Mouse (Mus musculus) liver, embryonic 13.5 days (tissue): ENCODE results near the gene Krtap8-1. TPM values are rescaled to one million over a fixed set of nuclear protein-coding genes. Genes with fewer than 3 reads are reported as not detected.

Experiments used
- ATAC-seq: fragments of 200-750 bp; cut with Nextera tagmentation; 2 replicates; pipeline ENCODE4 v1.8.0; 2017; ENCODE audit warnings: low read depth, mild to moderate bottlenecking, moderate number of reproducible peaks, moderate library complexity
- DNase-seq: peaks from one replicate; pipeline ENCODE4 v3.0.0; 2022
- H3K27ac ChIP-seq: fragments of 300-500 bp; sonication (generic); 2 replicates; pipeline ENCODE4 v1.5.1; 2015; ENCODE audit warnings: moderate library complexity, mild to moderate bottlenecking, inconsistent platforms
- H3K27me3 ChIP-seq: fragments of 300-500 bp; sonication (generic); 2 replicates; pipeline ENCODE4 v1.6.1; 2015; ENCODE audit warnings: mild to moderate bottlenecking, inconsistent platforms
- H3K36me3 ChIP-seq: fragments of 300-500 bp; sonication (generic); 2 replicates; pipeline ENCODE4 v1.6.1; 2015; ENCODE audit warnings: mild to moderate bottlenecking, inconsistent platforms
- H3K4me1 ChIP-seq: fragments of 300-500 bp; sonication (generic); replicated peaks from 2 replicates; pipeline ENCODE4 v1.6.1; 2015; ENCODE audit warnings: inconsistent platforms
- H3K4me2 ChIP-seq: fragments of 300-500 bp; sonication (generic); 2 replicates; pipeline ENCODE4 v1.6.1; 2015; ENCODE audit warnings: inconsistent platforms, mild to moderate bottlenecking, moderate library complexity
- H3K4me3 ChIP-seq: fragments of 300-500 bp; sonication (generic); replicated peaks from 2 replicates; pipeline ENCODE4 v1.5.1; 2015; ENCODE audit warnings: mild to moderate bottlenecking, inconsistent platforms
- H3K9ac ChIP-seq: fragments of 300-500 bp; sonication (generic); 2 replicates; pipeline ENCODE4 v1.6.1; 2015; ENCODE audit warnings: mild to moderate bottlenecking, inconsistent platforms
- H3K9me3 ChIP-seq: fragments of 300-500 bp; sonication (generic); replicated peaks from 2 replicates; pipeline ENCODE4 v1.6.1; 2016; ENCODE audit warnings: inconsistent platforms
- WGBS: fragments of 180-500 bp; shearing (Covaris S2); methylation state at CpG from one replicate; pipeline ENCODE4 v1.1.7; 2015; ENCODE audit not compliant: insufficient replicate concordance; 5-methylcytosine and 5-hydroxymethylcytosine counted together
- polyA plus RNA-seq: library from polyadenylated mRNA; unstranded; fragments of >200 nt; fragmentation: Nextera tagmentation; extraction: Ambion mirVana; gene quantifications from 2 replicates; pipeline ENCODE4 v1.2.1, GENCODE M21; 2015

The Krtap8-1 gene
- polyA plus RNA-seq, 1 experiment from 2014 or later, result not detected

DNA sequence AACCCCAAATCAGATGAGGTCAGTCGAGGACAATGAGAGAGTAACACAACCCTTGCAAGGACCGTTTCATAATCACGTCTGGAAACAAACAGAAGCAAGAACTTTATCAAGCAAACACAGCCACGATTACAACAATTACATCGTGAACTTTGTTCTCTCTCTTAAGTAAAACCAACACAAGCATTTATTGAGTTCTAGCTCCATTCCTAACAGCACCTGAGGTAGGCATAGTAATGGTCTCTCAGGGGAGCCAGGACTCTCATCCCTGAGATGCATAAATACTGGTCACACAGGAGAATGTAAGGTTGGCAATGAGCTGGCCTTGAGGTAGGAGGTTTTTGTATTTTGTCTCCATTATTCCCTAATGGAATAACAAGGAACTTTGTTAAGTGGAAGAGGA is 14.1 kb upstream of the Krtap8-1 start:
- Histone ChIP-seq H3K4me2 (no peak overlapping the region), H3K4me1 (no peaks in the 10 kb centered on the region), H3K36me3 (no peaks in the 10 kb centered on the region), H3K27me3 (no peaks in the 10 kb centered on the region), H3K4me3 (no peak overlapping the region), H3K9ac (no peak overlapping the region), H3K9me3 (0 out of 2 replicates have a peak, but pooled peaks cover 5% of the 10 kb centered on the region), H3K27ac (no peak overlapping the region)
- ATAC-seq, result no peak
- 65% methylated on average over 5 of the region's 5 CpGs for WGBS
- DNase-seq, result no peak

DNA sequence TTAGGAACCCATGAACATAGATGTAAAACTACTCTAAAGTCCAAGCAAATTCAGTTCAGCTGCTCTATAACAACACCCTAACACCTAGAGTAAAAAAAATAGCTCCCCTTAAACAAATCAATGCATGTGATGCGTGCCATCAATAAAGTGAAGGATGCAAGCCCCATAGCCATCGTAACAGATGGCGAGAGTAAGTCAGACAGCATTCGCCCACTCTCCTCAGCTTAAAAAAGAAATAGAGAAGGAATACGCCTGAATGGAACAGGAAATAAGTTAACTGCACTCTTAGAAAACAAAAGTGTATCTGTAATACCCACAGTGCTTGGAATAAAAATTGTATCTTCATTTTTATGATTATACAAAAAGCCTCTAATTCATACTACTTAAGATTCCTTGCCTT is 9.2 kb upstream of the Krtap8-1 start:
- no peak overlapping the region for H3K4me3 ChIP-seq
- ATAC-seq (no peak), DNase-seq (no peak)
- no peak overlapping the region for H3K27ac ChIP-seq
- WGBS, result 59% methylated on average over 5 of the region's 5 CpGs
- H3K9me3 ChIP-seq, result 0 out of 2 replicates have a peak, but pooled peaks cover 5% of the 10 kb centered on the region
- no peak overlapping the region for H3K9ac ChIP-seq
- no peak overlapping the region for H3K4me2 ChIP-seq
- H3K4me1 ChIP-seq, result no peaks in the 10 kb centered on the region
- H3K27me3 ChIP-seq, result no peaks in the 10 kb centered on the region
- no peaks in the 10 kb centered on the region for H3K36me3 ChIP-seq

DNA sequence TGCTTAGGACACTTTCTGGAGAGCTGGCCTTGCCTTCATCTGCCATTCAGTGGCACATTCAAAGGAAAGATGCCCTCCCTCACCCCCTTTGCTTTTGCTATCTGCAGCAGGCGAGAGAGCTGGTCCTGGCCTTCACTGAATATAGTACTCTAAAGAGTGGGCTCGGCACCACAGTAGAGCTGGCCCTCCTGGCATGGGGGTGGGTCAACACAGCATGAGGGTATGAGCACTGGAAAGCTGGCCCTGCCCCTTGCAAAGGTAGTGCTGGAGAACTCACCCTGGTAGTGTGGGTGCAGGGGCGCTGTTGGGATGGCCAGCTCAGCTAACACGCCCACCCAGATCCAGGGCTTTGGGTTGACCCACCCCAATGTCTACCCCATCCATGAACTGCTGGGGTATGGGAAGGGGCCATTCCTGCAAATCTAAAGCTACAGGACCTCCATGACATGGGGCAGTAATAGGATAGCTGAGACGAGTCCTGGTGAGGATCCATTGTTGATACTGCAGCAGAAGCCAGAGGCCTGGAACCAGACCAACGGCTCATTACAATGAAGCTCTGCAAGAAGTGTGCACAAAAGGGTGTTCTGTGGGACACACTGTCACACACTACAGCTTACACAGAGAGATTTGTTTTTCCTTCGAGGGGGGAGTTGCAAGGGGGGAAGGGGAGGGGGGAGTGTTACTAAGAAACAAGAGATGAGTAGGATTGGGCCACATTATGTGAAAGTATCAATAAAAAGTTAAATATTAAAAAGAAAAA is 7.8 kb upstream of the Krtap8-1 start:
- Histone ChIP-seq H3K36me3 (no peaks in the 10 kb centered on the region), H3K27me3 (no peaks in the 10 kb centered on the region), H3K27ac (no peak overlapping the region), H3K4me2 (no peak overlapping the region), H3K4me1 (no peaks in the 10 kb centered on the region), H3K4me3 (no peak overlapping the region), H3K9me3 (0 out of 2 replicates have a peak, but pooled peaks cover 5% of the 10 kb centered on the region), H3K9ac (no peak overlapping the region)
- ATAC-seq (no peak), DNase-seq (no peak)
- 67% methylated on average over 7 of the region's 7 CpGs for WGBS

DNA sequence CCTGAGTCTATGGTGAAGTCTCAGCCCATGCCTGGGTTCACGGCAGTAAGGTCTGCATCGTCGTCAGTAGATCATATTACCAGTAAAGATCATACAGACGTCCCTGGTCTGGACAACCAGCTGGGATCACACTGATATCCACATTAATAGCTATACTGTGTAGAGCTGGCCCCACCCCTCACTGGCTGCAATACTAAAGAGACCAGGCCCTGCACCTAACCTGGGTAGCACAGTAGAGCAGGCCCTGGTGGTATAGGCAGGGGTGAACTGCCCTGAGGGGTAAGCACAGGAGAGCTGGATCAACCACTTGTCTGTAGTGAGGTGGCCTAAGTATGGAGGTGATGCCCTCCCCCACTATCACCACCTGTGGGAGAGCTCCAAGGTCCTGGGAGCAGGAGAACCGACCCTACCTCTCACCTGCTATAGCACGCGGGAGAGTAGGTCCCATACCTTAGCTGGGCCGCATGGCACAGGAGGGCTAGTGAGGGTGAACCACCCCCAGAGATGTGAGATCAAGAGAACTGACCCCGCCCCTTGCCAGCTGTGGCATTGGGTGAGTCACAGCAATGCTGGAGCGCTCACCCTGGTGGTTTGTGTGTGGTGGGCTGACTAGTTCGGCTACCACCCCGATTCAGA is 10.0 kb downstream of the Krtap8-1 start:
- Histone ChIP-seq H3K27me3 (no peaks in the 10 kb centered on the region), H3K9ac (no peak overlapping the region), H3K27ac (no peak overlapping the region), H3K36me3 (no peaks in the 10 kb centered on the region), H3K4me2 (no peak overlapping the region), H3K9me3 (peaks cover 8% of the 10 kb centered on the region; the same call in 1 of the 2 replicates), H3K4me3 (no peak overlapping the region), H3K4me1 (no peaks in the 10 kb centered on the region)
- DNase-seq (no peak), ATAC-seq (no peak)
- 76% methylated on average over 12 of the region's 12 CpGs for WGBS

DNA sequence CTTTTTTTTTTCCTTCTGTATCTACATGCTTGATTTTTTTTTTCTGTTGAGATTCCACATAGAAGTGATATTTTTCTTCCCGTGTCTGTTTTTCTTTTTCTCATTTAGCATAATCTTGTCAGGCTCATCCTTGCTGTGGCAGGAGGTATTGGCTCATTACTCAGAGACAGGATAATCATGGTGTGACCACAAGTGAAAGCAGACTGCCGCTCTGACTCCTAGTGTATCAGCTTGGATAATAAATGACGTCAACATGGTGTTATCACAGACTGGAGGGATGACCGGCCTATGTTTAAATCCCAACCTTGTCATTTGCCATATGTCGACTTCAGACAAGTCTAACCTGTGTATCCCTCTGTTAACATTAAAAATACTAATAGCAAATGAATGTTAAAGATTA is 26.6 kb downstream of the Krtap8-1 start:
- H3K4me3 ChIP-seq, result no peak overlapping the region
- no peak overlapping the region for H3K4me2 ChIP-seq
- no peak for DNase-seq
- WGBS, result 61% methylated on average over 5 of the region's 5 CpGs
- 0 out of 2 replicates have a peak, but pooled peaks cover 11% of the 10 kb centered on the region for H3K9me3 ChIP-seq
- no peak overlapping the region for H3K27ac ChIP-seq
- ATAC-seq, result no peak
- no peak overlapping the region for H3K9ac ChIP-seq
- H3K36me3 ChIP-seq, result no peaks in the 10 kb centered on the region
- H3K27me3 ChIP-seq, result no peaks in the 10 kb centered on the region
- no peaks in the 10 kb centered on the region for H3K4me1 ChIP-seq

Other genes starting within 250 kb of the Krtap8-1 start
- not detected in 2 replicates for gene Krtap21-1, start 84.1 kb downstream of the Krtap8-1 start, polyA plus RNA-seq
- gene Krtap6-2, start 67.8 kb downstream of the Krtap8-1 start, polyA plus RNA-seq, result not detected in 2 replicates
- gene Krtap7-1, start 20.4 kb upstream of the Krtap8-1 start, polyA plus RNA-seq, result not detected in 2 replicates
- gene Krtap11-1, start 83.2 kb upstream of the Krtap8-1 start, polyA plus RNA-seq, result not detected in 2 replicates